Mouse (Mus musculus) kidney, embryonic 16.5 days (tissue): Measurements from ENCODE around the gene Kcnk3. TPM values are rescaled to one million over a fixed set of nuclear protein-coding genes. Genes with fewer than 3 reads are reported as not detected.

Source experiments
- ATAC-seq: fragments of 200-750 bp; cut with Nextera tagmentation; 2 replicates; pipeline ENCODE4 v1.8.0; 2017; ENCODE audit warnings: moderate TSS enrichment; ENCODE audit not compliant: low FRiP score, low TSS enrichment
- H3K27ac ChIP-seq: fragments of 300-500 bp; sonication (generic); 2 replicates; pipeline ENCODE4 v1.5.1; 2014; ENCODE audit warnings: low read length
- H3K27me3 ChIP-seq: fragments of 300-500 bp; sonication (generic); 2 replicates; pipeline ENCODE4 v1.6.1; 2014; ENCODE audit warnings: low read length, control low read depth, mixed read lengths; ENCODE audit not compliant: insufficient read depth
- H3K36me3 ChIP-seq: fragments of 300-500 bp; sonication (generic); 2 replicates; pipeline ENCODE4 v1.6.1; 2014; ENCODE audit warnings: low read length, control low read depth, mixed read lengths; ENCODE audit not compliant: insufficient read depth
- H3K4me1 ChIP-seq: fragments of 300-500 bp; sonication (generic); 2 replicates; pipeline ENCODE4 v1.6.1; 2014; ENCODE audit warnings: low read length, control low read depth, mixed read lengths; ENCODE audit not compliant: insufficient read depth
- H3K4me2 ChIP-seq: fragments of 300-500 bp; sonication (generic); replicated peaks from 2 replicates; pipeline ENCODE4 v1.6.1; 2014; ENCODE audit warnings: low read depth, low read length
- H3K4me3 ChIP-seq: fragments of 300-500 bp; sonication (generic); 2 replicates; pipeline ENCODE4 v1.5.1; 2014; ENCODE audit warnings: mild to moderate bottlenecking, low read length
- H3K9ac ChIP-seq: fragments of 300-500 bp; sonication (generic); replicated peaks from 2 replicates; pipeline ENCODE4 v1.6.1; 2014; ENCODE audit warnings: low read length
- H3K9me3 ChIP-seq: fragments of 300-500 bp; sonication (generic); 2 replicates; pipeline ENCODE4 v1.6.1; 2016; ENCODE audit warnings: low read length, control low read depth
- WGBS: fragments of 180-500 bp; shearing (Covaris S2); extraction: QIAGEN DNeasy Blood & Tissue Kit; methylation state at CpG from one replicate; pipeline ENCODE4 v1.1.7; 2014; 5-methylcytosine and 5-hydroxymethylcytosine counted together
- microRNA-seq: library from miRNA; unstranded; fragments of <30 nt; microRNA quantifications from one replicate; pipeline ENCODE4, GENCODE M21; 2016
- polyA plus RNA-seq: library from polyadenylated mRNA; unstranded; fragments of >200 nt; fragmentation: Nextera tagmentation; extraction: Ambion mirVana; gene quantifications from 2 replicates; pipeline ENCODE4 v1.2.1, GENCODE M21; 2015

The Kcnk3 gene
- polyA plus RNA-seq, 1 experiment from 2014 or later = 5.5 TPM

- no peaks in the 10 kb centered on the region for H3K27me3 ChIP-seq
- 69% methylated on average over 7 of the region's 7 CpGs for WGBS
Measured at GRCm38 (mm10) chr5:30674001-30674400, 86.0 kb downstream of the Kcnk3 start.

More at GRCm38 (mm10) chr5:30674001-30674400, 86.0 kb downstream of the Kcnk3 start:
- ATAC-seq = no peak
- Histone ChIP-seq H3K27ac (no peak overlapping the region), H3K36me3 (peaks cover 53% of the 10 kb centered on the region), H3K4me2 (no peak overlapping the region), H3K9me3 (no peaks in the 10 kb centered on the region), H3K9ac (no peak overlapping the region), H3K4me1 (peaks cover 3% of the 10 kb centered on the region; the same call in 1 of the 2 replicates), H3K4me3 (no peak overlapping the region)

Small RNA genes within 50 kb of the gene (microRNA-seq; reads per million reads assigned to microRNA genes)
- gene Mir5625 = not detected

Other genes with a start within 250 kb of the Kcnk3 start
- 0.06 and 0.09 TPM in 2 replicates for gene Otof, start 126.2 kb upstream of the Kcnk3 start, polyA plus RNA-seq
- gene 1700001C02Rik, start 122.1 kb upstream of the Kcnk3 start, polyA plus RNA-seq = not detected in 2 replicates
- gene Cib4, start 42.3 kb upstream of the Kcnk3 start, polyA plus RNA-seq = not detected in 2 replicates
- 31.0 and 33.9 TPM in 2 replicates for gene Slc35f6, start 59.8 kb downstream of the Kcnk3 start, polyA plus RNA-seq
- 266 and 282 TPM in 2 replicates for gene Cenpa, start 78.6 kb downstream of the Kcnk3 start, polyA plus RNA-seq
- gene Dpysl5, start 123.4 kb downstream of the Kcnk3 start, polyA plus RNA-seq = 5.4 and 7.1 TPM in 2 replicates
- 22.1 and 22.7 TPM in 2 replicates for gene Mapre3, start 226.5 kb downstream of the Kcnk3 start, polyA plus RNA-seq